Comparison of ENCODE assay signal across 13 mouse cellular contexts in the genomic region with DNA sequence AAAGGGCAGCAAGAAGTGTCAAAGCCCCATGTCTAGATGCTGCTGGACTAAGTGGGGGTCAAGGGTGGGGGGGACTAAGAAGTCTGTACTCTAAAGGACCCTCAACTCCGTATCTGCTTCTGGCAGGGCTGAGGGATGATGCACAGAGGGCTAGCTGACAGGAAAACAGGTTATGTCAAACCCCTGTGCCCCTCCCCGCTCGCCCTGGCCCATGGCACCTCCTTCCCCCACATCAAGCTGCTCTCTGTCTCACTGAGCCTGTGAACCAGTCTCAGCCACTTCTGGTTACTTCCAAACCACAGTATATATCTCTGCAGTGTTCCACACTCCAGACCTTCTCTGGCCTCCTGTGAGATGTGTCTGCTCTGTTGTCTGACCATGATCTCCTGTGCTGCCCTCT.
A peak's percentile ranks its signal among the peaks of the same experiment; 100 is the strongest.
DNase-seq lines count a peak whose midpoint lies in the region; ATAC-seq and TF ChIP-seq lines count a peak whose summit lies in the region.
"Had no signal": no experiment of that assay in that cellular context is flagged by ENCODE, and none has a peak within 500 bp of the region (broad histone marks: within the 10 kb centered on the region; RNA-seq: fewer than 3 reads in every experiment).

No protein-coding gene starts in this region.

- 90% methylated on average over 3 of the region's 3 CpGs for WGBS in forebrain, embryonic 11.5 days
- WGBS in forebrain, embryonic 16.5 days, result 90% methylated on average over 3 of the region's 3 CpGs
- 88% methylated on average over 3 of the region's 3 CpGs for WGBS in midbrain, embryonic 11.5 days
- WGBS in midbrain, postnatal 0 days, result 89% methylated on average over 3 of the region's 3 CpGs
- 53% methylated on average over 3 of the region's 3 CpGs for WGBS in hindbrain, embryonic 16.5 days
- WGBS in neural tube, embryonic 13.5 days, result 84% methylated on average over 3 of the region's 3 CpGs

- no peak overlapping the region for H3K27ac ChIP-seq in forebrain, embryonic 11.5 days (ENCODE audit: low read depth, low read length)
- no peak overlapping the region for H3K27ac ChIP-seq in forebrain, embryonic 16.5 days (ENCODE audit: low read length)
- H3K27ac ChIP-seq in midbrain, embryonic 11.5 days (ENCODE audit: low read depth, low read length), result peak overlapping the region; percentile 60
- H3K27ac ChIP-seq in midbrain, postnatal 0 days (ENCODE audit: low read depth, low read length), result no peak overlapping the region; the same call in 1 of the 2 replicates
- H3K27ac ChIP-seq in hindbrain, embryonic 16.5 days (ENCODE audit: low read depth, low read length), result peak overlapping the region; percentile 65
- peak overlapping the region; percentile 76 for H3K27ac ChIP-seq in neural tube, embryonic 13.5 days (replicated peaks)
- H3K27ac ChIP-seq: macrophage had no signal

- TF ChIP-seq CTCF in midbrain, postnatal 0 days (IDR thresholded peaks at IDR 0.05), result no peak

- H3K4me2 ChIP-seq in forebrain, embryonic 11.5 days (ENCODE audit: low read depth, low read length, severe bottlenecking), result no peak overlapping the region
- H3K4me2 ChIP-seq in forebrain, embryonic 16.5 days (ENCODE audit: low read length), result no peak overlapping the region
- no peak overlapping the region for H3K4me2 ChIP-seq in midbrain, embryonic 11.5 days
- H3K4me2 ChIP-seq in midbrain, postnatal 0 days (ENCODE audit: low read depth, low read length, poor library complexity, severe bottlenecking), result no peak overlapping the region
- no peak overlapping the region for H3K4me2 ChIP-seq in hindbrain, embryonic 16.5 days (ENCODE audit: low read length)
- no peak overlapping the region for H3K4me2 ChIP-seq in neural tube, embryonic 13.5 days

- H3K36me3 ChIP-seq in forebrain, embryonic 11.5 days (ENCODE audit: control insufficient read depth, insufficient read depth, low read length), result no peaks in the 10 kb centered on the region
- no peaks in the 10 kb centered on the region for H3K36me3 ChIP-seq in forebrain, embryonic 16.5 days (ENCODE audit: control insufficient read depth, insufficient read depth)
- no peaks in the 10 kb centered on the region for H3K36me3 ChIP-seq in midbrain, embryonic 11.5 days (ENCODE audit: control insufficient read depth, insufficient read depth, low read length)
- H3K36me3 ChIP-seq in midbrain, postnatal 0 days (ENCODE audit: insufficient read depth, low read length), result no peaks in the 10 kb centered on the region
- H3K36me3 ChIP-seq in hindbrain, embryonic 16.5 days (ENCODE audit: control insufficient read depth, insufficient read depth, low read length), result no peaks in the 10 kb centered on the region
- H3K36me3 ChIP-seq in neural tube, embryonic 13.5 days, result no peaks in the 10 kb centered on the region

- no peak overlapping the region for H3K9ac ChIP-seq in forebrain, embryonic 11.5 days (ENCODE audit: low read length)
- no peak overlapping the region for H3K9ac ChIP-seq in forebrain, embryonic 16.5 days (replicated peaks; ENCODE audit: low read depth, low read length)
- no peak overlapping the region for H3K9ac ChIP-seq in midbrain, embryonic 11.5 days (ENCODE audit: low read length)
- no peak overlapping the region for H3K9ac ChIP-seq in midbrain, postnatal 0 days (replicated peaks; ENCODE audit: low read length, poor library complexity, severe bottlenecking)
- no peak overlapping the region for H3K9ac ChIP-seq in hindbrain, embryonic 16.5 days (ENCODE audit: low read depth, low read length)
- no peak overlapping the region for H3K9ac ChIP-seq in neural tube, embryonic 13.5 days
- H3K9ac ChIP-seq: liver, postnatal 0 days had no signal

- no peaks in the 10 kb centered on the region for H3K27me3 ChIP-seq in forebrain, embryonic 11.5 days (ENCODE audit: control insufficient read depth, insufficient read depth, low read length)
- no peaks in the 10 kb centered on the region for H3K27me3 ChIP-seq in forebrain, embryonic 16.5 days (replicated peaks; ENCODE audit: control insufficient read depth, insufficient read depth, low read length)
- no peaks in the 10 kb centered on the region for H3K27me3 ChIP-seq in midbrain, embryonic 11.5 days (ENCODE audit: control insufficient read depth, insufficient read depth, low read length)
- H3K27me3 ChIP-seq in midbrain, postnatal 0 days (ENCODE audit: insufficient read depth, low read length), result no peaks in the 10 kb centered on the region
- H3K27me3 ChIP-seq in hindbrain, embryonic 16.5 days (replicated peaks; ENCODE audit: control insufficient read depth, insufficient read depth, low read length), result no peaks in the 10 kb centered on the region
- H3K27me3 ChIP-seq in neural tube, embryonic 13.5 days, result no peaks in the 10 kb centered on the region
- H3K27me3 ChIP-seq: Patski had no signal

- DNase-seq in forebrain, embryonic 11.5 days (ENCODE audit: low spot score), result no peak
- DNase-seq in midbrain, embryonic 11.5 days (ENCODE audit: low spot score, missing footprints), result no peak
- DNase-seq in midbrain, postnatal 0 days (ENCODE audit: low spot score), result no peak
- no peak for DNase-seq in layer of hippocampus, adult 11-12 months (ENCODE audit: low spot score)
- DNase-seq in heart, postnatal 10 days, result no peak
- DNase-seq: kidney, adult 8-10 months; liver, postnatal 0 days had no signal

- no peak overlapping the region for H3K4me3 ChIP-seq in forebrain, embryonic 11.5 days (ENCODE audit: low read depth, low read length)
- no peak overlapping the region for H3K4me3 ChIP-seq in forebrain, embryonic 16.5 days (replicated peaks; ENCODE audit: low read length)
- H3K4me3 ChIP-seq in midbrain, embryonic 11.5 days (ENCODE audit: low read depth, low read length), result no peak overlapping the region
- no peak overlapping the region for H3K4me3 ChIP-seq in midbrain, postnatal 0 days (ENCODE audit: low read depth, low read length)
- no peak overlapping the region for H3K4me3 ChIP-seq in hindbrain, embryonic 16.5 days (ENCODE audit: low read length)
- H3K4me3 ChIP-seq in neural tube, embryonic 13.5 days, result no peak overlapping the region
- H3K4me3 ChIP-seq: myocyte had no signal

- intact Hi-C loops in heart, postnatal 10 days (cut with DNase I), result no loop called here

- H3K9me3 ChIP-seq in forebrain, embryonic 11.5 days (ENCODE audit: control insufficient read depth, low read length), result no peaks in the 10 kb centered on the region; the same call in 1 of the 2 replicates
- H3K9me3 ChIP-seq in forebrain, embryonic 16.5 days (ENCODE audit: control insufficient read depth, low read length), result no peaks in the 10 kb centered on the region
- no peaks in the 10 kb centered on the region for H3K9me3 ChIP-seq in midbrain, embryonic 11.5 days (ENCODE audit: control insufficient read depth, low read length)
- no peaks in the 10 kb centered on the region for H3K9me3 ChIP-seq in midbrain, postnatal 0 days (ENCODE audit: low read length)
- H3K9me3 ChIP-seq in hindbrain, embryonic 16.5 days (ENCODE audit: control insufficient read depth, low read length), result no peaks in the 10 kb centered on the region
- no peaks in the 10 kb centered on the region for H3K9me3 ChIP-seq in neural tube, embryonic 13.5 days

- H3K4me1 ChIP-seq in forebrain, embryonic 11.5 days (replicated peaks; ENCODE audit: control insufficient read depth, insufficient read depth, low read length), result no peaks in the 10 kb centered on the region
- peaks cover 16% of the 10 kb centered on the region for H3K4me1 ChIP-seq in forebrain, embryonic 16.5 days (replicated peaks; ENCODE audit: control insufficient read depth, insufficient read depth, low read length)
- peaks cover 3% of the 10 kb centered on the region; the same call in 1 of the 2 replicates for H3K4me1 ChIP-seq in midbrain, embryonic 11.5 days (ENCODE audit: control insufficient read depth, insufficient read depth, low read length)
- no peaks in the 10 kb centered on the region for H3K4me1 ChIP-seq in midbrain, postnatal 0 days (ENCODE audit: insufficient read depth, low read length)
- peaks cover 8% of the 10 kb centered on the region for H3K4me1 ChIP-seq in hindbrain, embryonic 16.5 days (ENCODE audit: control insufficient read depth, insufficient read depth, low read depth, low read length)
- peaks cover 17% of the 10 kb centered on the region for H3K4me1 ChIP-seq in neural tube, embryonic 13.5 days (replicated peaks)

- 0 out of 2 replicates have a peak, but pooled peaks have one; percentile 9 for ATAC-seq in forebrain, embryonic 11.5 days (replicated peaks; ENCODE audit: low FRiP score)
- ATAC-seq in forebrain, embryonic 16.5 days, result no peak
- peak; percentile 35; the same call in 1 of the 2 replicates for ATAC-seq in midbrain, embryonic 11.5 days (ENCODE audit: low FRiP score)
- no peak for ATAC-seq in midbrain, postnatal 0 days (ENCODE audit: low FRiP score)
- ATAC-seq in hindbrain, embryonic 16.5 days, result peak; percentile 46; the same call in 1 of the 2 replicates
- 0 out of 2 replicates have a peak, but pooled peaks have one; percentile 41 for ATAC-seq in neural tube, embryonic 13.5 days (ENCODE audit: low read depth)
- ATAC-seq: liver, postnatal 0 days; Patski had no signal

Comparison
In these comparisons a context has a peak if more than half of its experiments do, and no peak if none do; other contexts are left out.
1. ATAC-seq: peak in forebrain, embryonic 11.5 days (single experiment), midbrain, embryonic 11.5 days (single experiment), hindbrain, embryonic 16.5 days (single experiment) and neural tube, embryonic 13.5 days (single experiment); none in forebrain, embryonic 16.5 days (single experiment) and midbrain, postnatal 0 days (single experiment).
2. H3K27ac ChIP-seq: peak in midbrain, embryonic 11.5 days (single experiment), hindbrain, embryonic 16.5 days (single experiment) and neural tube, embryonic 13.5 days (single experiment); none in forebrain, embryonic 11.5 days (single experiment), forebrain, embryonic 16.5 days (single experiment) and midbrain, postnatal 0 days (single experiment).